Mouse (Mus musculus) ES-Bruce4 (cell line): ENCODE measurements around the gene Manba. TPM values are rescaled to one million over a fixed set of nuclear protein-coding genes. Genes with fewer than 3 reads are reported as not detected.

Experiments
- H3K27ac ChIP-seq: 2 replicates; pipeline ENCODE4 v1.5.1; 2012; ENCODE audit warnings: low read length, inconsistent platforms; ENCODE audit not compliant: insufficient read depth
- H3K27me3 ChIP-seq: 2 replicates; pipeline ENCODE4 v1.6.1; 2012; ENCODE audit warnings: mild to moderate bottlenecking, low read length, inconsistent platforms; ENCODE audit not compliant: control insufficient read depth, poor library complexity, insufficient read depth, severe bottlenecking
- H3K36me3 ChIP-seq: 2 replicates; pipeline ENCODE4 v1.6.1; 2012; ENCODE audit warnings: inconsistent platforms, mild to moderate bottlenecking, low read length, moderate library complexity; ENCODE audit not compliant: control insufficient read depth, poor library complexity, insufficient read depth, severe bottlenecking
- H3K4me1 ChIP-seq: one replicate; pipeline ENCODE4 v1.8.1; 2011; ENCODE audit warnings: low read length; ENCODE audit not compliant: control insufficient read depth, insufficient read depth
- H3K4me3 ChIP-seq: 2 replicates; pipeline ENCODE4 v1.5.1; 2011; ENCODE audit warnings: low read depth, mild to moderate bottlenecking, low read length
- H3K9ac ChIP-seq: 2 replicates; pipeline ENCODE4 v1.6.1; 2012; ENCODE audit warnings: low read depth, mild to moderate bottlenecking, inconsistent platforms; ENCODE audit not compliant: poor library complexity, severe bottlenecking
- H3K9me3 ChIP-seq: replicated peaks from 2 replicates; pipeline ENCODE4 v1.6.1; 2012; ENCODE audit warnings: mild to moderate bottlenecking, low read length, inconsistent platforms; ENCODE audit not compliant: control insufficient read depth, poor library complexity, insufficient read depth, severe bottlenecking
- CTCF ChIP-seq: IDR thresholded peaks from one replicate; pipeline ENCODE4 v1.8.1; 2011; ENCODE audit warnings: low read depth, low read length
- EP300 ChIP-seq: IDR thresholded peaks from 2 replicates; pipeline ENCODE4 v1.6.1; 2011; ENCODE audit warnings: low read depth, low read length; ENCODE audit not compliant: insufficient read depth
- POLR2A ChIP-seq: IDR thresholded peaks from one replicate; pipeline ENCODE4 v1.8.1; 2011; ENCODE audit warnings: low read length; ENCODE audit not compliant: insufficient read depth
- polyA plus RNA-seq: library from polyadenylated mRNA; stranded (reverse); fragments of >200 nt; gene quantifications from 2 replicates; pipeline ENCODE4 v1.2.4, GENCODE M21; 2011; ENCODE audit warnings: low read depth; ENCODE audit not compliant: missing spikeins, insufficient read depth, insufficient read length

Manba gene
- polyA plus RNA-seq, 1 experiment: 122 TPM

GRCm38 (mm10) chr3:135568633-135569032 lies 83.2 kb downstream of the Manba start:
- no peak for TF ChIP-seq POLR2A
- Histone ChIP-seq H3K36me3 (peaks cover 48% of the 10 kb centered on the region), H3K27me3 (no peaks in the 10 kb centered on the region), H3K4me3 (no peak overlapping the region), H3K27ac (0 out of 2 replicates have a peak overlapping the region, but pooled peaks have one; percentile 5), H3K9me3 (no peaks in the 10 kb centered on the region), H3K4me1 (peaks cover 4% of the 10 kb centered on the region), H3K9ac (no peak overlapping the region)

GRCm38 (mm10) chr3:135571540-135571939 lies 86.1 kb downstream of the Manba start:
- Histone ChIP-seq H3K4me1 (peaks cover 8% of the 10 kb centered on the region), H3K27me3 (no peaks in the 10 kb centered on the region), H3K36me3 (peaks cover 37% of the 10 kb centered on the region), H3K27ac (peak overlapping the region; percentile 81), H3K9ac (peak overlapping the region; percentile 85), H3K4me3 (peak overlapping the region; percentile 76), H3K9me3 (no peaks in the 10 kb centered on the region)
- no peak for TF ChIP-seq CTCF
- peak; percentile 50 for TF ChIP-seq POLR2A

GRCm38 (mm10) chr3:135573051-135573450 lies 87.6 kb downstream of the Manba start:
- Histone ChIP-seq H3K36me3 (peaks cover 24% of the 10 kb centered on the region), H3K9me3 (no peaks in the 10 kb centered on the region), H3K9ac (no peak overlapping the region), H3K4me3 (no peak overlapping the region), H3K4me1 (peaks cover 4% of the 10 kb centered on the region), H3K27me3 (no peaks in the 10 kb centered on the region), H3K27ac (peak overlapping the region; percentile 70)
- TF ChIP-seq EP300 (no peak), POLR2A (no peak), CTCF (no peak)

- no peaks in the 10 kb centered on the region for H3K9me3 ChIP-seq
- H3K36me3 ChIP-seq: peaks cover 9% of the 10 kb centered on the region
- peaks cover 6% of the 10 kb centered on the region for H3K4me1 ChIP-seq
- TF ChIP-seq POLR2A (no peak), EP300 (no peak), CTCF (no peak)
- no peak overlapping the region for H3K4me3 ChIP-seq
- no peak overlapping the region for H3K9ac ChIP-seq
- H3K27ac ChIP-seq: no peak overlapping the region
- H3K27me3 ChIP-seq: no peaks in the 10 kb centered on the region
These were observed 89.7 kb downstream of the Manba start for GRCm38 (mm10) chr3:135575126-135575525.

GRCm38 (mm10) chr3:135578588-135579140 lies 93.3 kb downstream of the Manba start:
- Histone ChIP-seq H3K36me3 (no peaks in the 10 kb centered on the region), H3K9me3 (no peaks in the 10 kb centered on the region), H3K4me3 (no peak overlapping the region), H3K4me1 (peaks cover 10% of the 10 kb centered on the region), H3K27ac (no peak overlapping the region), H3K27me3 (no peaks in the 10 kb centered on the region), H3K9ac (no peak overlapping the region)
- TF ChIP-seq EP300: no peak
- TF ChIP-seq POLR2A: no peak
- no peak for TF ChIP-seq CTCF

- Histone ChIP-seq H3K9ac (no peak overlapping the region), H3K27me3 (no peaks in the 10 kb centered on the region), H3K4me3 (no peak overlapping the region), H3K27ac (no peak overlapping the region), H3K36me3 (no peaks in the 10 kb centered on the region), H3K9me3 (no peaks in the 10 kb centered on the region), H3K4me1 (peaks cover 6% of the 10 kb centered on the region)
- TF ChIP-seq CTCF (no peak), POLR2A (no peak), EP300 (no peak)
These were observed 93.8 kb downstream of the Manba start for GRCm38 (mm10) chr3:135579179-135579578.
